Mouse (Mus musculus): ENCODE measurements around the gene Pitpnm1. TPM values are rescaled to one million over a fixed set of nuclear protein-coding genes. Genes with fewer than 3 reads are reported as not detected.
"Not testable (repeated sequence)": the region's sequence is repeated elsewhere in the genome, so short reads cannot be mapped to it uniquely, and the experiment has no call there.

The Pitpnm1 gene
- polyA plus RNA-seq, 1 experiment, result 14.8 TPM

DNA sequence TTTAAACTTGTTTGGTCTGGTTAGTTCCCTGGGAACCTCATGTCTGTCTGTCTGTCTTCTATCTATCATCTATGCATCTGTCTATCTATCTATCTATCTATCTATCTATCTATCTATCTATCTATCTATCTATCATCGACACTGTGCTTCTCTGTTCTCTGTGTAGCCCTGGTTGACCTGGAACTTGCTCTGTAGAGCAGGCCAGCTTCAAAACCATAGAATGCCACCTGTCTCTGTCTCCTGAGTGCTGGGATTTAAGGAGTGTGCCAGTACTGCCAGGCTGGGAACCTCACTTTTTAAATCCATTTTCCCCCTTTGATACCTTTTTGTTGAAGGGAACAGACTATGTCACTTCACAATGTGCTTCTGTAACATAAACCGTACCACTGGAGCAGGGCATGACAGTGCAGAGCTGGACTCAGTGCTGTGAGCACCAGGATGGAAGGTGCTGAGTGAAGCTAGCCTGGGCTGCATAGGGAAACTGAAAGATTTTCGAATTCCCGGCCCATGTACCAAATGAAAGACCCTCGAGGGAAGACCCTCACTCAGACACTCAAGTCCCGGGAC lies 38.8 kb upstream of the Pitpnm1 start:
- Histone ChIP-seq H3K27ac (replicated peaks; ENCODE audit: low read depth, low read length) (peak overlapping the region; percentile 64), H3K4me1 (ENCODE audit: control insufficient read depth, insufficient read depth, insufficient read length, low read length) (peaks cover 11% of the 10 kb centered on the region), H3K4me3 (ENCODE audit: insufficient read depth, low read depth, low read length) (no peak overlapping the region)

DNA sequence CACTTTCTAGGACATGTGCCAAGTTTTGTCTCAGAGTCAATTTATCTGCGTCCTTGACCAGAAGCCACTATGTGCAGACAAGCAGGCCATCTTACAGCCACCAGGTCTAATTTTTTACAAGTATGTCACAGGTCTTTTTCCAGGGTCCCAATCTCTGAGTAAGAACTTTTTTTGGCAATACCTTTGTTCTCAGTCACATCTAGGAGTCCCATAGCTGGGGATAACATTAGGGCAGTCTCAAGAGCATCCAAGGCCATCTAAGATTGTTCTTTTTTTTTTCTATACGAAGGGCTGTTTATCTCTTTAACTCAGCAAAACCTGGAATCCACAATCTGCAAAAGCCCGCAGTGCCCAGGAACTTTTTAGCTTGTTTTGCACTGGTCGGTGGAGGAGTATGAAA lies 36.4 kb upstream of the Pitpnm1 start:
- Histone ChIP-seq H3K27ac (replicated peaks; ENCODE audit: low read depth, low read length) (peak overlapping the region; percentile 24; the same call in 1 of the 2 replicates), H3K4me1 (ENCODE audit: control insufficient read depth, insufficient read depth, insufficient read length, low read length) (peaks cover 11% of the 10 kb centered on the region)
- not testable (repeated sequence) for H3K4me3 ChIP-seq (ENCODE audit: insufficient read depth, low read depth, low read length)

DNA sequence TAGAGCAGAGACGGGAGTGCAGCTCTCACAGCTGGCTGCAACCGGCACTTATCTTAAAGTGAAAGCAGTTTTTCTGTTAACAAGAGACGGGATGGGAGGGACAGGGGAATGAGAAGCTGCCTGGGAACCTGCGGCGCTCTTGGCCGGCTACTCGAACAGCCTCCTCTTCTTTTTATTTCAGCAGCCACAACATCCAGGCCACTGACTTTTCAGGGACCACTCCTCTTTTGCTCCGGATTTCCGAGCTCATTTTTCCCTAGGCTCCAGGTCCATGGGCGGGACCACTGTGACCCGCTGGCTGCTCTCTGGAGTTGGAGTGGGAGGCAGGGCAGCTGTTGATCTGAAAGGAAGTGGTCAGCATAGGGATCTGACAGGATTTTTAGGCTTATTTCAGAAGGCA lies 35.3 kb upstream of the Pitpnm1 start:
- not testable (repeated sequence) for H3K4me1 ChIP-seq (ENCODE audit: control insufficient read depth, insufficient read depth, insufficient read length, low read length); H3K4me3 ChIP-seq (ENCODE audit: insufficient read depth, low read depth, low read length); H3K27ac ChIP-seq (replicated peaks; ENCODE audit: low read depth, low read length)

DNA sequence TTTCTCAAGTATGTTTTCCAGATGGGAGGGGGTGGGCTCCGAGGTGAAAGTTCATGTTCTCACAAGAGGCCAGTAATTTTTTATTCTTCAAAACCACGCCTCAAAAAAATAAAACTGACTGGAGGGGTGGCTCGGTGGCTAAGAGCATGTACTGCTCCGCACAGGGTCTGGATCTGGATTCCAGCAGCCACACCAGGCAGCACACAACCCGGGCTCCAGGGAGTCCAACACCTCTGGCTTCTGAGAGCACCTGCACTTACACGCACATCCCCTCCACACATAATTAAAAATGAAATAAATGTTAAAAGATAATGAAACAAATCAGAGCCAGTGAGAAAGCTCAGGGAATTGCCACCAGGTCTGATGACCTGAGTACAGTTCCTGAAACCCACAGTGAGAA lies 33.5 kb upstream of the Pitpnm1 start:
- H3K4me3 ChIP-seq (ENCODE audit: insufficient read depth, low read depth, low read length), result no peak overlapping the region
- no peak overlapping the region for H3K27ac ChIP-seq (replicated peaks; ENCODE audit: low read depth, low read length)
- no peaks in the 10 kb centered on the region; the same call in 1 of the 2 replicates for H3K4me1 ChIP-seq (ENCODE audit: control insufficient read depth, insufficient read depth, insufficient read length, low read length)

DNA sequence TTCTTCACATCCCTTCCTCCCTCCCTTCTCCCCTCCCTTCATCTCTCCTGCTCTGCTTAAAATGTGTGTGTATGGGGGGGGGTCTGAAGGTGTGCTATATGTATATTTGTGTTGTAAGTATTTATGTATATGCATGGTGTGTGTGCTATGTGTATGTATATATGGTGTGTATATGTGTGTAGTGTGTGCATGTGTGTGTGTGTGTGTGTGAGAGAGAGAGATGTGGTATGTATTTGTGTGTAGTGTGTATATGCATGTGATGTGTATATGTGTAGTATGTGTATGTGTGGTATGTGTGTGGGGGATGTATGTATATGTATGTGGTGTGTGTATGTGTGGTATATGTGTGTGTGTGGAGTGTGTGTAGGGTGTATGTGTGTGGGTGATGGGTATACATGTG lies 32.9 kb upstream of the Pitpnm1 start:
- no peak overlapping the region for H3K27ac ChIP-seq (replicated peaks; ENCODE audit: low read depth, low read length)
- H3K4me3 ChIP-seq (ENCODE audit: insufficient read depth, low read depth, low read length), result no peak overlapping the region

DNA sequence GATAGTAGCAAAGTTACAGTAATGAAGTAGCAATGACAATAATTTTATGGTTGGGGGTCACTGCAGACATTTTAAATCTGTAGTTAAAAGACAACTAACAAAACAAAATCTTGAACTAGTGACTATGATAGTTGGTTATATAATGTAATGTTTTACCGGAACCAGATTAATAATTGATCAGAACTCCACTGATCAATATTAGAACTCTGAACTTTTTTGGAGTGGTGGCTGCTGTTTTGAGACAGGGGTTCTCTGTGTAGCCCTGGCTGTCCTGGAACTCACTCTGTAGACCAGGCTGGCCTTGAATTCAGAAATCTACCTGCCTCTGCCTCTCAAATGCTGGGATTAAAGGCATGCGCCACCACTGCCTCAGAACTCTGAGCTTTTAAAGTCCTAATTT lies 31.6 kb upstream of the Pitpnm1 start:
- H3K4me3 ChIP-seq (ENCODE audit: insufficient read depth, low read depth, low read length); H3K27ac ChIP-seq (replicated peaks; ENCODE audit: low read depth, low read length); H3K4me1 ChIP-seq (ENCODE audit: control insufficient read depth, insufficient read depth, insufficient read length, low read length): not testable (repeated sequence)

More for the DNA sequence above, 32.9 kb upstream of the Pitpnm1 start:
- no peaks in the 10 kb centered on the region; the same call in 1 of the 2 replicates for H3K4me1 ChIP-seq (ENCODE audit: control insufficient read depth, insufficient read depth, insufficient read length, low read length)

DNA sequence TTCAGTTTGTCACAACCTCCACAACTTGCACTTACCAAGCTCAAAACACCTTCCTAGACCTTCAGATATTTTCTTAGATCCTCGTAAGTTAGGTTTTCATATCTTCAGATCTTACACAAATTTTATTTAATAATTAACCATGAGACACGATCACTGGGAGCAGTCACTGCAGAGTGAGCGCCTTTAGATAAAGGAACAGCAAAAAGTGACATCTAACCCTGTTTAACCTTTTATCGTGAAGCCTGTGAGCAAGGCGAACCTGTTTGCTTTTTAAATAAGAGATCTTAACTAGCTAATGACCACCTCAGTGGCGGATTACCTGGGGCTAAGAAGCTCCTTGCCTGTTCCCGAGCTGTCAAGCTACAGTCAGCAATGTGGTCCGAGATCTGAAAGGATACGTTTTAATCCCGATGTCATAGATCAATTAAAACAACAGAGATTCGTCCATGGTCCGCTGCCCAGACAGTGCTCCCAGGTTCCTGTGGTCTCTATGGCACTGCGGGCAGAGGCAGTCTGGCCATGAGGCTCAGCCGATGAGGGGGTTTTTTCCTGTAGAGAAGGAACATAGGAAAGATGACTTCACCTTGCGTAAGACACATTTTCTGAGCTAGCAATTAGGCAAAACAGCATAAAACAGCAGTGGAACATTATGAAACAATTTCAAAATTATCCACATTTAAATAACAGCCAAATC lies 30.9 kb upstream of the Pitpnm1 start:
- H3K4me1 ChIP-seq (ENCODE audit: control insufficient read depth, insufficient read depth, insufficient read length, low read length), result no peaks in the 10 kb centered on the region; the same call in 1 of the 2 replicates
- no peak overlapping the region for H3K4me3 ChIP-seq (ENCODE audit: insufficient read depth, low read depth, low read length)
- H3K27ac ChIP-seq (replicated peaks; ENCODE audit: low read depth, low read length), result no peak overlapping the region

DNA sequence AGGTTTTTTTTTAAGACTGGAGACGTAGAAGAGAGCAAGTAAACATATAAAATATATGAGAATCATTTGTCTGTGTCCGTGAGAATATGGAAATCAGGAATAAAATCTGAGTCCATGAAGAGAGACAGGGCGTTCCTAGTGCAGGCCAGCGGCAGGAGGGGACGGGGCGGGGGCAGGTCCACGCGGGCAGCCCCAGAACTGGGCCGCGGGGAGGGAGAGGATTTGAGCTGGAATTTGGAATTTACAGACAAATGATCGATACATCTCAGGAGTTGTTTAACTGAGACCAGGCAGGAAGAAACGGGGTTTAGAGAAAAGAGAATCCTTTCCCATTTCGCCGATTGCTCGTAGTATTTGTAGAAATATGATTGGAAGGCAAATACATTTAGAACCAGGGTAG lies 29.5 kb upstream of the Pitpnm1 start:
- H3K4me3 ChIP-seq (ENCODE audit: insufficient read depth, low read depth, low read length), result no peak overlapping the region
- no peak overlapping the region for H3K27ac ChIP-seq (replicated peaks; ENCODE audit: low read depth, low read length)
- no peaks in the 10 kb centered on the region; the same call in 1 of the 2 replicates for H3K4me1 ChIP-seq (ENCODE audit: control insufficient read depth, insufficient read depth, insufficient read length, low read length)

DNA sequence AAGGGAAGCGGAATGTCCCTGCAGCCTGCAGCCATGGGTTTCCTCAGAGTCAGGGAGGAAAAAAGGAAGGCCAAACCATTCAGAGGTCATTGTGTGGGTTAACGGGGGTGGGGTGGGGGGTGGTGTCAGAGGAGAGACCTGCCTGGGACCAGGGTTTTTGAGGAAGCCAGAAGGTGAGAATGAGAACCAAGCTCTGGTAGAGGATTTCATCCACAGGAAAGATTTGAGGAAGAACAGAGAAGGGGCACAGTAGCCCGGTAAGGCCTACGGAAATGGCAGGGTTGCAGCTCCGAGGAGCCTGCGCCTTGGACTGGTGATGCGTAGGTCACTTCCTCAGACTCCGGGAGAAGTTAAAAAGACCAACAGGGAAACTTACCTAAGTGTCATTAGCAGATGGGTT lies 29.0 kb upstream of the Pitpnm1 start:
- no peak overlapping the region for H3K4me3 ChIP-seq (ENCODE audit: insufficient read depth, low read depth, low read length)
- no peak overlapping the region for H3K27ac ChIP-seq (replicated peaks; ENCODE audit: low read depth, low read length)

DNA sequence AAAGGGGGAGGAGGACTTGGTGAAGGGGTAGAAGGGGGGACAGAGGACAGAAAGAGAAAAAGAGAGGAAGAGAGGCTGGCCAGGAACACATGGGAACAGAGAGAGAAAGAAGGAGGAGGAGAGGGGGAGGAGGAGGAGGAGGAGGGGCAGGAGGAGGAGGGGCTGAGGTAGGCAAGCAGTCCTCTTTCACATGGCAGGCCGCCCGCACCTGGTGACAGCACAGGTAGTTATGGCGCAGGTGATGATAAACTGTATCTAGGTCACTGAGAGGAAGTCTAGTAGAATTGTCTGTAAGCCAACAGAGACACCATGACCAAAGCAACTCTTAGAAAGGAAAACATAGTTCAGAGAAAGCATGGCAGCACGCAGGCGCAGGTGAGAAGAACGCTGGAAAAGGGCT lies 28.4 kb upstream of the Pitpnm1 start:
- Histone ChIP-seq H3K27ac (replicated peaks; ENCODE audit: low read depth, low read length) (no peak overlapping the region), H3K4me3 (ENCODE audit: insufficient read depth, low read depth, low read length) (no peak overlapping the region), H3K4me1 (ENCODE audit: control insufficient read depth, insufficient read depth, insufficient read length, low read length) (no peaks in the 10 kb centered on the region)

More for the DNA sequence above, 29.0 kb upstream of the Pitpnm1 start:
- H3K4me1 ChIP-seq (ENCODE audit: control insufficient read depth, insufficient read depth, insufficient read length, low read length), result no peaks in the 10 kb centered on the region; the same call in 1 of the 2 replicates

DNA sequence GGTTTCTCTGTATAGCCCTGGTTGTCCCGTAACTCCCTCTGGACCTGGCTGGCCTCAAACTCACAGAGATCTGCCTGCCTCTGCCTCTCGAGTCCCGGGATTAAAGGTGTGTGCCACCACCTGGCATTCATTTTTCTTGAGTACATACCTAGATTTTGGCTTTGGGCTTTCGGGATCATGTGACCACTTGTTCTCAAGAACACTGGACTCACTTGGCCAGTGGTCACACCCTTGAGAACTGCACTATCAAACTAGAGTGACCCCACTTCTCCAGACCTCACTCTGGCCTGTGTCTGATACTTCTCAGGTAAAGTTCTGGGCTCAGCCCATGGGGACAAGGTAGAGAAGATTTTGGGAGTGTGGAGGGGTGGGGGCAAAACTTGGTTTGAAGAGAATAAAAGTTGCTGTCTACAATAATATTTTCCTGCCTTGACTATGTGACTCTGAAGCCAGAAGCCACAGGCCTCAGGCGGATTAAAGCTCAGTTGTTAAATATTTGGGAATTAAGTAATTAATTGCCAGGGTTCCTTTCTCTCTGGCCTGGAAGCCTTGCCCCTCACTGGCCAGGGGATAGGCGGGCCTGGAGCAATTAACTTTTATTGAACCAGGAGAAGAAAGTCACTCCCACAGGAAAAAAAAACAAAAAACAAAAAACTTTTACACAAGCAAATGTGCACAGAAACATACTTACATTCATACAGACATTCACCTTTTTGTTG lies 26.9 kb upstream of the Pitpnm1 start:
- Histone ChIP-seq H3K4me3 (ENCODE audit: insufficient read depth, low read depth, low read length) (no peak overlapping the region), H3K27ac (replicated peaks; ENCODE audit: low read depth, low read length) (no peak overlapping the region), H3K4me1 (ENCODE audit: control insufficient read depth, insufficient read depth, insufficient read length, low read length) (no peaks in the 10 kb centered on the region)

DNA sequence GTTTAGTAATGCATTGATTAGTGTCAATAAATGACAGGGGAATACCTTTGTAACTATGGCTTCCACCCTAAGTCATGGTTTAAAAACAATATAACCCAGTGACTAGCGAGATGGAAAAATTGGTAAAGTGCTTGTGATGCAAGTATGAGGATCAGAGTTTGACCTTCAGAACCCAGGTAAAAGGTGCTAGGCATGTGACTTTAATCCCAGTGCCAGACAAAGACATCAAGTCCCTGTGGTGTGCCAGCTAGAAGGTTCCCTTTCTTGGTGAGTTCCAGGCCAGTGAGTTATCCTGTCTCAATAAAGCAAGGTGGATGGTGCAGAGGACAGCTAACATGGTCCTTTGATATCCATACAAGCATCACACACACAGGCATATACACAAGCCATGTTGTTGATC lies 24.3 kb upstream of the Pitpnm1 start:
- H3K4me3 ChIP-seq (ENCODE audit: insufficient read depth, low read depth, low read length), result no peak overlapping the region
- H3K27ac ChIP-seq (replicated peaks; ENCODE audit: low read depth, low read length), result no peak overlapping the region
- no peaks in the 10 kb centered on the region for H3K4me1 ChIP-seq (ENCODE audit: control insufficient read depth, insufficient read depth, insufficient read length, low read length)

DNA sequence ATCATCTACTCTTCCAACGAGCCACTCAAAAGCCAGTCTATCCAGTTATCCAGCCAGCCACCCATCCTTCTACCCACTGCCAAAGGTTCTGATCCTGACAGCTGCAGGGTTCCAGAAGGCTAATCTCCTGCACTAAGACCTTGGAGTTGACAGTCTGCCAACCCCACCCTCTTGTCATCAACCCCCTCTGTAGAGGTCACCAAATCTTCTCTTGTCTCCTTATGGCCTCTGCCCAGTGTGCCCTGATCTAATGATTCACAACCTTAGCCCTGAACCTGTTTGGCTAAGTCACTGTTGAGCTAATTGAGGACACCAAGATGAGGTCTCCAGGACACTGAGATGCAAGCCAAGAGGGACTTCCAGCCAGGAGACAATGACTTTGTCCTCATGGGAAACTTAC lies 20.2 kb upstream of the Pitpnm1 start:
- Histone ChIP-seq H3K27ac (replicated peaks; ENCODE audit: low read depth, low read length) (no peak overlapping the region), H3K4me1 (ENCODE audit: control insufficient read depth, insufficient read depth, insufficient read length, low read length) (no peaks in the 10 kb centered on the region), H3K4me3 (ENCODE audit: insufficient read depth, low read depth, low read length) (no peak overlapping the region)

DNA sequence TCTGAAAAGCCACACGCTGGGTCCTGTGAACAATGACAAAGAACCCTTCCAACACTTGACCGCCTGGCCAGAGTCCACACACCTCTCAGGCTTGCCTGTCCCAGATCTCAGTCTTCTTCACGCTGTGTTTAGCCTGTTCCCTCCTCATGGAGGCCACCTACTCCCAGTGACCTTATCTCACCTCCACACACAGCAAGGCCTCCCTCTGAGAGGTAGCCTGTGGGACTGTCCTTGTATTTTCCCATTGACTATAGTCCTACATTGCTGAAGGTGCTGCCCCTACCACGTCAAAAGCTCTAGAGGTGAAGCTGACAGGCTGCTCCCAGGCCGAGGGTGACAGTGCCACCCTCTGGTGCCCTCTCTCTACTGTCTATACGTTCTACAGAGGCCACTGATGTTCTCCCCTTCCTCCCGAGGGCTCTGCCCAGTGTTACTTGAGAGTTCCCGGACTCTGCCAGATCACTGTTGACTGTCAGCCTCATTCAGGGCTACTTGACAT lies 19.2 kb upstream of the Pitpnm1 start:
- H3K4me1 ChIP-seq (ENCODE audit: control insufficient read depth, insufficient read depth, insufficient read length, low read length), result no peaks in the 10 kb centered on the region
- no peak overlapping the region for H3K27ac ChIP-seq (replicated peaks; ENCODE audit: low read depth, low read length)

DNA sequence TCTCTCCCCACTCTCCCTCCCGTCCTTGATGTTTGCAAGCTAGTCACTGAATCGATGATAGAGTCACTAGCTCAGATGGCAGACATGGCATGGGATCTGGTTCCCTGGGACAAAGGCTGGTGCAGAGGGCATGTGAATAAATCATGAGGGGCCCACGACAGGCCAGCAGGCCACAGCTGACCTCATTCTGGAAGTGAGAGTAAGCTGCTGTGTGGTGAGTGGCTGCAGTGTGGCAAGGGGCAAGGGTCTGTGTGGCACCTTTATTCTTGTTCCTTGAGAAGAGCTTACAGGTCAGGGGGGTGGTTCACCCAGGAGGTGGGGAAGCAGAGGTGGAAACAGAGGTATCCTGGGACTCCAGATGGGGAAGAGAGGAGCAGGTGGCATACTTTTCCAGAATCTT lies 18.4 kb upstream of the Pitpnm1 start, which contains the start of gene Cabp2:
Cabp2 (plus strand) TSS at position 185 of the 400 bp plus-strand sequence.
- Histone ChIP-seq H3K4me3 (ENCODE audit: insufficient read depth, low read depth, low read length) (no peak within 1 kb of the TSS), H3K4me1 (ENCODE audit: control insufficient read depth, insufficient read depth, insufficient read length, low read length) (no peaks in the 10 kb centered on the region), H3K27ac (replicated peaks; ENCODE audit: low read depth, low read length) (no peak within 1 kb of the TSS)

More for the DNA sequence above, 19.2 kb upstream of the Pitpnm1 start:
- H3K4me3 ChIP-seq (ENCODE audit: insufficient read depth, low read depth, low read length), result no peak overlapping the region
